Mouse (Mus musculus) heart, postnatal 0 days (tissue): ENCODE measurements around the gene Pacsin1. TPM values are rescaled to one million over a fixed set of nuclear protein-coding genes. Genes with fewer than 3 reads are reported as not detected.

Source experiments
- ATAC-seq: fragments of 200-750 bp; cut with Nextera tagmentation; 2 replicates; pipeline ENCODE4 v1.8.0; 2017; ENCODE audit warnings: low read depth, moderate number of reproducible peaks, moderate library complexity; ENCODE audit not compliant: insufficient read depth
- DNase-seq: peaks from one replicate; pipeline ENCODE4 v3.0.0-alpha.2; 2016; ENCODE audit warnings: low spot score
- H3K27ac ChIP-seq: fragments of 300-500 bp; sonication (generic); 2 replicates; pipeline ENCODE4 v1.5.1; 2014; ENCODE audit warnings: low read depth, mild to moderate bottlenecking
- H3K27me3 ChIP-seq: fragments of 300-500 bp; sonication (generic); 2 replicates; pipeline ENCODE4 v1.6.1; 2014; ENCODE audit warnings: low read length, mixed read lengths; ENCODE audit not compliant: control insufficient read depth, insufficient read depth
- H3K36me3 ChIP-seq: fragments of 300-500 bp; sonication (generic); replicated peaks from 2 replicates; pipeline ENCODE4 v1.6.1; 2014; ENCODE audit warnings: low read length, mixed read lengths; ENCODE audit not compliant: control insufficient read depth, insufficient read depth
- H3K4me1 ChIP-seq: fragments of 300-500 bp; sonication (generic); 2 replicates; pipeline ENCODE4 v1.6.1; 2014; ENCODE audit warnings: antibody characterized with exemption; ENCODE audit not compliant: control insufficient read depth, insufficient read depth
- H3K4me2 ChIP-seq: fragments of 300-500 bp; sonication (generic); 2 replicates; pipeline ENCODE4 v1.6.1; 2014; ENCODE audit warnings: low read depth, mild to moderate bottlenecking, low read length, moderate library complexity
- H3K4me3 ChIP-seq: fragments of 300-500 bp; sonication (generic); 2 replicates; pipeline ENCODE4 v1.5.1; 2014; ENCODE audit warnings: low read depth, low read length
- H3K9ac ChIP-seq: fragments of 300-500 bp; sonication (generic); replicated peaks from 2 replicates; pipeline ENCODE4 v1.6.1; 2014; ENCODE audit warnings: low read depth, low read length, mixed read lengths
- H3K9me3 ChIP-seq: fragments of 300-500 bp; sonication (generic); replicated peaks from 2 replicates; pipeline ENCODE4 v1.6.1; 2016; ENCODE audit warnings: low read length; ENCODE audit not compliant: control insufficient read depth
- CTCF ChIP-seq: IDR thresholded peaks from 2 replicates; pipeline ENCODE4 v1.5.1; 2016; ENCODE audit warnings: antibody characterized with exemption, control low read depth, low read depth
- EP300 ChIP-seq: IDR thresholded peaks from 2 replicates; pipeline ENCODE4 v1.6.1; 2016; ENCODE audit warnings: antibody characterized with exemption, low read depth
- WGBS: fragments of 180-500 bp; shearing (Covaris S2); extraction: QIAGEN DNeasy Blood & Tissue Kit; methylation state at CpG from one replicate; pipeline ENCODE4 v1.1.7; 2014; 5-methylcytosine and 5-hydroxymethylcytosine counted together
- polyA plus RNA-seq: library from polyadenylated mRNA; unstranded; fragments of >200 nt; fragmentation: Nextera tagmentation; extraction: Ambion mirVana; gene quantifications from 2 replicates; pipeline ENCODE4 v1.2.1, GENCODE M21; 2015
- total RNA-seq: library from RNA; depleted of rRNA; stranded (reverse); fragments of >200 nt; gene quantifications from 2 replicates; pipeline ENCODE4 v1.2.3, GENCODE M21; 2014; ENCODE audit warnings: low replicate concordance; rRNA removed

Pacsin1 gene
- total RNA-seq (not detected in 2 replicates), polyA plus RNA-seq (0.04 and 0.32 TPM in 2 replicates)

DNA sequence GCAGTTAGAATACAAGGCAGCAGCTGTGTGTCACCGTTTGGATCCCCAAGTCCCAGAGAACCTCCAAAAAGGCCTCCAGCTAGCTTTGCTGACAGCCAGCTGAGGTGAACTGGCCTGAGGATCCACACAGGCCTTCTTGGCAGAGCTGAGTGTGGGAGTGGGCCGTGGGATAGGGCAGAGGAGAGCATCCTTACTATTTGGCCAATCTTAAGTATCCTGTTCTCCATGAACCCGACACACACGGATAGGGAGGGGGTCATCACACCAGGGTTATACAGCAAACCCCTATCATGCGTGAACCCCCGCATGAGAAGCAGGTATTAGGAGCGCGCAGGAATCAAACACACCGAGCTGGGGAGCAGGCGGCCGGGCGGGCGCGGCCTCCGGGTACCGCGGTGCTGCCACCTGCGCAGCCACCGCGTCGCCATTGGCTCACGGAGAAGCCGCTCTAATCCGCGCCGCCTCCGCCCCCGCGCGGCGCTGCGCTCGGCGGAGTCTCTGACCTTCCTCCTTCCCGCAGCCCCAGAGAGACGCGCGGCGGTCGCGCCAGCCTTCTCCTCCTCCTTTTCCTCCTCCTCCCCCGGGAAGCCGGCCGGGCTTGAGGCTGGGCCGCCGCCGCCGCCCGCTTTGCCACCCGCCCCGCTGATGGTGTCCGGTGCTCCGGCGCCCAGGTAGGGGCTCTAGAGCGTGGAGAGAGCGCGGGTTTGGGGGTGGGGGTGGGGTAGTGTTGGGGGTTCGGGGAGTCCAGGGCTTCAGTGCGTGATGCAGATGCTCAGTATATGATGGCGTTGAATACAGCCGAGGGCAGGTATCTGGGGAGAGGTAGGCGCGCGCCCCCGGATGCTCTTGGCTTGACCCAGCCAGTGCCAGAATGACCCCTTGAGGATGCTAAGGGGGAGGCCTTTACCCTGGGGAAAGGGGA lies at the start of gene Pacsin1:
TSS of gene Pacsin1 (plus strand) at position 421 of the 922 bp plus-strand sequence.
- no peaks in the 10 kb centered on the region for H3K36me3 ChIP-seq
- TF ChIP-seq EP300 (no peak), CTCF (no peak)
- peaks cover 30% of the 10 kb centered on the region for H3K27me3 ChIP-seq
- peak; percentile 41; the same call in 1 of the 2 replicates for ATAC-seq
- peaks cover 6% of the 10 kb centered on the region for H3K4me1 ChIP-seq
- peak within 1 kb of the TSS; percentile 68 for H3K4me2 ChIP-seq
- H3K9ac ChIP-seq = 0 out of 2 replicates have a peak within 1 kb of the TSS, but pooled peaks have one; percentile 18
- no peak within 1 kb of the TSS for H3K27ac ChIP-seq
- no peaks in the 10 kb centered on the region for H3K9me3 ChIP-seq
- H3K4me3 ChIP-seq = peak within 1 kb of the TSS; percentile 50
- DNase-seq = no peak
- 3% methylated on average over 53 of the region's 65 CpGs for WGBS

DNA sequence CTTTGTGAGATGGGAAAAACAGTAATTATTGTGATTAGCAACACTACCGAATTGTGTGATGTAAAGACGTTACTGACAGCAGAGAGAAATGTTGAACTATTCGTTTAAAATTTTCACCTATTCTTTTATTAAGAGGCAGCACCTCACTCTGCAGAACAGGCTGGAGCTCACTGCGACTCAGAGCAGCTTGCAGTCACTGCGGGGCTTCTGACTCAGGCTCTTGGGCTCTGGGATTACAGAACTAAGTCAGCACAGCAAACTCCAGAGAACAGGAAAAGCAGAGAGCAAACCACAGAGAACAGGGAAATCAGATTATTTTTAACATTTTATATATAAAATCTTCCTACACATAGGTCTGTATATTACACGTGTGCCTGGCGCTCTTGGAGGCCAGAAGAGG lies 45.7 kb upstream of the Pacsin1 start:
- Histone ChIP-seq H3K9ac (no peak overlapping the region), H3K4me1 (peaks cover 35% of the 10 kb centered on the region), H3K36me3 (peaks cover 20% of the 10 kb centered on the region; the same call in 1 of the 2 replicates), H3K4me2 (no peak overlapping the region), H3K27me3 (no peaks in the 10 kb centered on the region), H3K4me3 (no peak overlapping the region), H3K27ac (no peak overlapping the region), H3K9me3 (no peaks in the 10 kb centered on the region)
- WGBS = 85% methylated on average over 7 of the region's 7 CpGs
- no peak for DNase-seq
- no peak for ATAC-seq
- TF ChIP-seq CTCF (no peak), EP300 (no peak)

DNA sequence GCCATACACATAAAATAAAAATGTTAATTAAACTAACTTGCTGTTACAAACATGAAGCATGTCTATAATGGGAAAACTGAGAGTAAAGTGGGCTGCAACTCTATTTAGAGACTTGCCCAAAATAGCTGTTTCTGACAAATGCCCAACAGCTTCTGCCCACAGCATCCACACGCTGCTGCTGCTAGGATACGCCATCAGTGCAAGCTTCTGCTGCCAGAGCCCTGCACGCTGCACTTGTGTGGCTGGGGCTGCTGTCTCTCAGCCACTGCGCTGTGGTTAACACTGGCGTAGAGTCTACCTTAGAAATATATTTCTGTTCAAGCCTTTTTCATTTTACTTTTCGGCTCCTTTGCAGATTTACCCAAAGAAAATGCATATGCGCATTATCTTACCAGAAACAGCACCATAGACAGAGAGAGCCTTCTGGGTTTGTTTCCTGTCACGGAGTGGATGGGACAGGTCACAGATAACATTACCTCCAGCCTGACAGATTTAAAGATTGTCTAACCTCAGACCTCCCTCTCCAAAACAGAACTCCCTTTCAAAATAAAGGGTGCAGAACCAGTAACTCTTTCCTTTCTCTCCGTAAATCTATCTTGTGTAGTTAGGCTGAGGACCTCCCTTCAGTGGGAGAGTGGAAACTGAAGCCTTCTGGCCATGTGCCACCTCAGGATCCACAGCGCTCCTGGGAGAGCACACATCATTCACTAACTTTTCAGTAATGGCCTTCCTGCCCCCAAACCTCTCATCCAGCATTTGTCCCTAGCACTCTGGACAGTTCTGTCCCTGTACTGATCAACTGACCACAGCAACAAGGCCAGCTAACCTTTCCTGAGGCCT lies 44.4 kb upstream of the Pacsin1 start:
- Histone ChIP-seq H3K4me3 (no peak overlapping the region), H3K9ac (no peak overlapping the region; the same call in 1 of the 2 replicates), H3K4me1 (peaks cover 33% of the 10 kb centered on the region), H3K36me3 (peaks cover 22% of the 10 kb centered on the region; the same call in 1 of the 2 replicates), H3K27ac (peak overlapping the region; percentile 50), H3K27me3 (no peaks in the 10 kb centered on the region), H3K9me3 (no peaks in the 10 kb centered on the region), H3K4me2 (no peak overlapping the region)
- DNase-seq (no peak), ATAC-seq (no peak)
- TF ChIP-seq EP300 = no peak
- no peak for TF ChIP-seq CTCF
- 39% methylated on average over 10 of the region's 10 CpGs for WGBS

DNA sequence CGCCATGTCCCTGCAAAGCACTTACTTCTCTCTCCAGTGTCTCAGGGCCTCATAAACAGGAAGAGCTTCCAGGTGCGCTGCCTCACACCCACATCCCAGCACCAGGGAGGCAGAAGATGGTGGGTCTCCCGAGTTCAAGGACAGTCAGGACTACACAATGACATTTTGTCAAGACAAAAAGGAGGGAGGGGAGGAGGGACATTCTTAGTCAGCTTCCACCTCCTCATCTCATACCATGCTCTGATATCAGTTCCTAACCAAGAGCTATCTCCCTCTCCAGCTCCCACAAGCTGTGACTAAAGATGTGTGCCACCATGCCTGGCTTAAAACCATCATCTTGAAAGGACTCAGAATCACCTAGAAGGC lies 43.8 kb upstream of the Pacsin1 start:
- Histone ChIP-seq H3K4me3 (no peak overlapping the region), H3K4me1 (peaks cover 30% of the 10 kb centered on the region), H3K4me2 (no peak overlapping the region), H3K27me3 (no peaks in the 10 kb centered on the region), H3K27ac (peak overlapping the region; percentile 50), H3K36me3 (peaks cover 22% of the 10 kb centered on the region; the same call in 1 of the 2 replicates), H3K9ac (no peak overlapping the region), H3K9me3 (no peaks in the 10 kb centered on the region)
- DNase-seq = no peak
- TF ChIP-seq CTCF = no peak
- ATAC-seq = no peak
- 31% methylated on average over 3 of the region's 3 CpGs for WGBS

DNA sequence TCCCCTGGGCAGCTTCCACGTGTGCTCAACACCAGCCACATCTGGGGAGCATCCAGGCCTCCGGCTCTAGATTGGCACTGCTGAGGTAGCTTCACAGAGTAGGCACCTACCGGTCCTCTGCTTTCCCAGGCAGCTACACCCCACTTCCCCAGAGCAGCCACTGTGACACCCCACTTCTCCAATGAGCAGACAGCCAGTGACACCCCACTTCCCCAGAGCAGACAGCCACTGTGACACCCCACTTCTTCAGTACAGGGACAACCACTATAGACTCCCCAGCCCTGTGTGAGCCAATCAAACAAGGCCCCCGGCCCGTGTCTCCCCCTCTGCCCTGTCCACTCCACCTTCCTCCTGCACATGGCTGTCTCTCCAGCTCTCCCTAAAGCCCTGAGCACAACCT lies 43.3 kb upstream of the Pacsin1 start:
- 56% methylated on average over 5 of the region's 5 CpGs for WGBS
- no peak overlapping the region for H3K4me2 ChIP-seq
- TF ChIP-seq EP300 = no peak
- peaks cover 30% of the 10 kb centered on the region for H3K4me1 ChIP-seq
- H3K36me3 ChIP-seq = peaks cover 22% of the 10 kb centered on the region; the same call in 1 of the 2 replicates
- peak overlapping the region; percentile 50; the same call in 1 of the 2 replicates for H3K27ac ChIP-seq
- H3K27me3 ChIP-seq = no peaks in the 10 kb centered on the region
- no peak overlapping the region for H3K4me3 ChIP-seq
- no peaks in the 10 kb centered on the region for H3K9me3 ChIP-seq
- H3K9ac ChIP-seq = no peak overlapping the region
- DNase-seq (no peak), ATAC-seq (no peak)
